Mouse (Mus musculus): ENCODE measurements around the gene Klhl42. TPM values are rescaled to one million over a fixed set of nuclear protein-coding genes. Genes with fewer than 3 reads are reported as not detected.

Gene Klhl42
- polyA plus RNA-seq, 1 experiment from 2014 or later = 10.5 TPM

Other genes starting within 250 kb of the Klhl42 start
- gene Smco2, start 241.3 kb upstream of the Klhl42 start, polyA plus RNA-seq (2016; fragmentation: Nextera tagmentation; extraction: Ambion mirVana) = not detected in 2 replicates
- gene Ppfibp1, start 202.9 kb upstream of the Klhl42 start, polyA plus RNA-seq (2016; fragmentation: Nextera tagmentation; extraction: Ambion mirVana) = 38.6 and 45.6 TPM in 2 replicates
- gene 1700034J05Rik, start 137.0 kb upstream of the Klhl42 start, polyA plus RNA-seq (2016; fragmentation: Nextera tagmentation; extraction: Ambion mirVana) = 0.10 and 0.13 TPM in 2 replicates
- gene Rep15, start 58.8 kb upstream of the Klhl42 start, polyA plus RNA-seq (2016; fragmentation: Nextera tagmentation; extraction: Ambion mirVana) = 0.50 and 0.90 TPM in 2 replicates
- gene Mrps35, start 48.6 kb upstream of the Klhl42 start, polyA plus RNA-seq (2016; fragmentation: Nextera tagmentation; extraction: Ambion mirVana) = 69.9 and 70.8 TPM in 2 replicates
- gene Mansc4, start 4.3 kb upstream of the Klhl42 start, polyA plus RNA-seq (2016; fragmentation: Nextera tagmentation; extraction: Ambion mirVana) = 0.76 and 0.88 TPM in 2 replicates
- 11.7 and 11.8 TPM in 2 replicates for gene Pthlh, start 172.8 kb downstream of the Klhl42 start, polyA plus RNA-seq (2016; fragmentation: Nextera tagmentation; extraction: Ambion mirVana)